Mouse (Mus musculus) heart, postnatal 0 days (tissue): ENCODE data around the gene Pcbp3. TPM values are rescaled to one million over a fixed set of nuclear protein-coding genes. Genes with fewer than 3 reads are reported as not detected.

Source experiments
- ATAC-seq: fragments of 200-750 bp; cut with Nextera tagmentation; 2 replicates; pipeline ENCODE4 v1.8.0; 2017; ENCODE audit warnings: low read depth, moderate number of reproducible peaks, moderate library complexity; ENCODE audit not compliant: insufficient read depth
- DNase-seq: peaks from one replicate; pipeline ENCODE4 v3.0.0-alpha.2; 2016; ENCODE audit warnings: low spot score
- H3K27ac ChIP-seq: fragments of 300-500 bp; sonication (generic); 2 replicates; pipeline ENCODE4 v1.5.1; 2014; ENCODE audit warnings: low read depth, mild to moderate bottlenecking
- H3K27me3 ChIP-seq: fragments of 300-500 bp; sonication (generic); 2 replicates; pipeline ENCODE4 v1.6.1; 2014; ENCODE audit warnings: low read length, mixed read lengths; ENCODE audit not compliant: control insufficient read depth, insufficient read depth
- H3K36me3 ChIP-seq: fragments of 300-500 bp; sonication (generic); replicated peaks from 2 replicates; pipeline ENCODE4 v1.6.1; 2014; ENCODE audit warnings: low read length, mixed read lengths; ENCODE audit not compliant: control insufficient read depth, insufficient read depth
- H3K4me1 ChIP-seq: fragments of 300-500 bp; sonication (generic); 2 replicates; pipeline ENCODE4 v1.6.1; 2014; ENCODE audit warnings: antibody characterized with exemption; ENCODE audit not compliant: control insufficient read depth, insufficient read depth
- H3K4me2 ChIP-seq: fragments of 300-500 bp; sonication (generic); 2 replicates; pipeline ENCODE4 v1.6.1; 2014; ENCODE audit warnings: low read depth, mild to moderate bottlenecking, low read length, moderate library complexity
- H3K4me3 ChIP-seq: fragments of 300-500 bp; sonication (generic); 2 replicates; pipeline ENCODE4 v1.5.1; 2014; ENCODE audit warnings: low read depth, low read length
- H3K9ac ChIP-seq: fragments of 300-500 bp; sonication (generic); replicated peaks from 2 replicates; pipeline ENCODE4 v1.6.1; 2014; ENCODE audit warnings: low read depth, low read length, mixed read lengths
- H3K9me3 ChIP-seq: fragments of 300-500 bp; sonication (generic); replicated peaks from 2 replicates; pipeline ENCODE4 v1.6.1; 2016; ENCODE audit warnings: low read length; ENCODE audit not compliant: control insufficient read depth
- CTCF ChIP-seq: IDR thresholded peaks from 2 replicates; pipeline ENCODE4 v1.5.1; 2016; ENCODE audit warnings: antibody characterized with exemption, control low read depth, low read depth
- EP300 ChIP-seq: IDR thresholded peaks from 2 replicates; pipeline ENCODE4 v1.6.1; 2016; ENCODE audit warnings: antibody characterized with exemption, low read depth
- WGBS: fragments of 180-500 bp; shearing (Covaris S2); extraction: QIAGEN DNeasy Blood & Tissue Kit; methylation state at CpG from one replicate; pipeline ENCODE4 v1.1.7; 2014; 5-methylcytosine and 5-hydroxymethylcytosine counted together
- polyA plus RNA-seq: library from polyadenylated mRNA; unstranded; fragments of >200 nt; fragmentation: Nextera tagmentation; extraction: Ambion mirVana; gene quantifications from 2 replicates; pipeline ENCODE4 v1.2.1, GENCODE M21; 2015
- total RNA-seq: library from RNA; depleted of rRNA; stranded (reverse); fragments of >200 nt; gene quantifications from 2 replicates; pipeline ENCODE4 v1.2.3, GENCODE M21; 2014; ENCODE audit warnings: low replicate concordance

Pcbp3 gene
- total and polyA plus RNA-seq, 2 experiments from 2014 or later, result 5.6 to 5.9 TPM

GRCm38 (mm10) chr10:76997759-76998513 is 36.2 kb upstream of the Pcbp3 start:
- ATAC-seq (peak; percentile 97), DNase-seq (peak; percentile 76)
- TF ChIP-seq CTCF, result no peak
- peak; percentile 64; the same call in 1 of the 2 replicates for TF ChIP-seq EP300
- 15% methylated on average over 17 of the region's 17 CpGs for WGBS
- Histone ChIP-seq H3K4me1 (peaks cover 9% of the 10 kb centered on the region), H3K4me2 (peak overlapping the region; percentile 33; the same call in 1 of the 2 replicates), H3K4me3 (no peak overlapping the region), H3K36me3 (no peaks in the 10 kb centered on the region), H3K27me3 (no peaks in the 10 kb centered on the region), H3K9ac (no peak overlapping the region), H3K9me3 (no peaks in the 10 kb centered on the region), H3K27ac (peak overlapping the region; percentile 76)

GRCm38 (mm10) chr10:76992456-76992855 is 30.8 kb upstream of the Pcbp3 start:
- Histone ChIP-seq H3K4me3 (no peak overlapping the region), H3K36me3 (no peaks in the 10 kb centered on the region), H3K27me3 (no peaks in the 10 kb centered on the region), H3K4me1 (peaks cover 2% of the 10 kb centered on the region; the same call in 1 of the 2 replicates), H3K4me2 (no peak overlapping the region), H3K27ac (no peak overlapping the region), H3K9ac (no peak overlapping the region), H3K9me3 (no peaks in the 10 kb centered on the region)
- DNase-seq, result no peak
- ATAC-seq, result no peak
- WGBS, result 52% methylated on average over 3 of the region's 3 CpGs
- TF ChIP-seq EP300, result no peak
- TF ChIP-seq CTCF, result no peak

GRCm38 (mm10) chr10:76988586-76988985 is 26.9 kb upstream of the Pcbp3 start:
- H3K9ac ChIP-seq, result no peak overlapping the region
- DNase-seq (no peak), ATAC-seq (no peak)
- H3K36me3 ChIP-seq, result no peaks in the 10 kb centered on the region
- WGBS, result 82% methylated on average over 5 of the region's 5 CpGs
- TF ChIP-seq CTCF (no peak), EP300 (no peak)
- H3K27me3 ChIP-seq, result no peaks in the 10 kb centered on the region
- H3K4me2 ChIP-seq, result no peak overlapping the region
- no peak overlapping the region for H3K27ac ChIP-seq
- no peaks in the 10 kb centered on the region for H3K9me3 ChIP-seq
- no peaks in the 10 kb centered on the region for H3K4me1 ChIP-seq
- no peak overlapping the region for H3K4me3 ChIP-seq

DNA sequence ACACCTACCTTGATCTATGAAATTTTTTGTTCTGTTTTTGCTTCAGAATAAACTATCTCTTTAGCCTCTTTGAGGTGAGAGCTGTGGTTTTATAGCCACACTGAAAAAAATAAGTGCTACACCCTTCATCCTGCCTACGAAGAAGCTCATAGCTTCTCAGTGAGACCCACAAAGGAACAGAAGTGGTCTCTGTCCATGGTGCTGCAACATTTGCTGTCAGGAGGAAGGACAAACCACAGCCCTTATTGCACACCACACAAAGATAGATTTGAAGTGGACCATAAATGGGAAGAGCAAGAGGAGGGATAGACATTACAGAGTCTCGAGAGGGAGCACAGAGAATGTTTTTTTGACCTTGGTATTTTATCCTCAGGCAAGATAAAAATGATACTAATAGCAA is 16.4 kb upstream of the Pcbp3 start:
- no peak overlapping the region for H3K9ac ChIP-seq
- WGBS, result 12% methylated on average over 2 of the region's 2 CpGs
- H3K4me1 ChIP-seq, result no peaks in the 10 kb centered on the region
- H3K27me3 ChIP-seq, result no peaks in the 10 kb centered on the region
- no peak overlapping the region for H3K4me2 ChIP-seq
- H3K4me3 ChIP-seq, result no peak overlapping the region
- no peak overlapping the region for H3K27ac ChIP-seq
- DNase-seq (no peak), ATAC-seq (no peak)
- no peaks in the 10 kb centered on the region for H3K36me3 ChIP-seq
- H3K9me3 ChIP-seq, result peaks cover 7% of the 10 kb centered on the region; the same call in 1 of the 2 replicates
- TF ChIP-seq CTCF, result no peak
- TF ChIP-seq EP300, result no peak

DNA sequence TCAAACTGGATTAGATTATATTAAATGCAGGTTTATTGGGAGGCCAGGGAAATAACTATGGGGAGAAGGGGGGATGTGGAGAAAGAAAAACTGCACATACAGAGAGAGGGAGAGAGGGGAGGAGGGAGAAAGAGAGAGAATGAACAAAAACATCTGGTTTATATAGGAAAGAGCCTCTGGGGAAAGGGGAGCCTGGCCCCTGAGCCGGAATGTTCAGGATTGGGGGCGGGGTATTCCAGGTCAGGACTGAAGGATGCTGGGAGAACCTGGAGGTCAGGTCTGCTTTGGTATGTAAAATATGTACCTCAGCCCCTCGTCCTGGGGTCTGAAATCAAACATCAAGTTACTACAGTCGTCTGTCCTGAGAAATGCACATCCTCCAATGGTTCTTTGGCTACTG is 15.0 kb upstream of the Pcbp3 start:
- no peaks in the 10 kb centered on the region for H3K4me1 ChIP-seq
- no peaks in the 10 kb centered on the region for H3K9me3 ChIP-seq
- H3K4me3 ChIP-seq, result no peak overlapping the region
- no peak overlapping the region for H3K9ac ChIP-seq
- WGBS, result 56% methylated on average over 4 of the region's 4 CpGs
- H3K4me2 ChIP-seq, result no peak overlapping the region
- TF ChIP-seq CTCF, result no peak
- DNase-seq (no peak), ATAC-seq (no peak)
- no peaks in the 10 kb centered on the region for H3K36me3 ChIP-seq
- no peaks in the 10 kb centered on the region for H3K27me3 ChIP-seq
- no peak overlapping the region for H3K27ac ChIP-seq
